Mouse (Mus musculus) sigmoid colon, adult 10 weeks (tissue): ENCODE results near the gene Gcnt3. TPM values are rescaled to one million over a fixed set of nuclear protein-coding genes. Genes with fewer than 3 reads are reported as not detected.

Experiments
- polyA plus RNA-seq: library from polyadenylated mRNA; stranded (reverse); fragments of 350-450 nt; fragmentation: Illumina TruSeq; extraction: RNeasy Lipid Tissue Mini Kit (QIAGEN cat#74804); gene quantifications from one replicate; pipeline ENCODE4 v1.2.3, GENCODE M21; 2014; ENCODE audit warnings: low read depth, low replicate concordance

Gcnt3 gene
- polyA plus RNA-seq, result 87.6 TPM

DNA sequence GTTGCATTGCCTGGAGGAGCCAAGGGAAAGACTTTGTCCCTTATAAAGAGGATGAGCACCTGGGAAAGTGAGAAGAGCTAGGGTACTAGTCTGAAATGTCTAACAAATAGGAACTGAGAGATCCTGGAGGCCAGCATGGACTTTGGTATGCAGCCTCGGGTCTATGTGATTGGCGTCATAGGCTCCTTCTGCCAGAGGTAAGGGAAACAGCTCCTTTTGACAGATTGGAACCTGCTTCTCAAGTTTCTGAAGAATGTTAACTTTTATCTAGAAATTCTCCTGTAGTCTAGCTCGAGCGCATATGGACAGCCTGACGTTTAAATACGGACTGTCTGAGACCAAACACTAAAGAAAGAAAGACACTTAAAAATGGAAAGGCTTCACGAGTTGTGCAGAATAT lies at the start of gene Gcnt3:
Gcnt3 (minus strand) TSS at position 101 of the 400 bp plus-strand sequence.

DNA sequence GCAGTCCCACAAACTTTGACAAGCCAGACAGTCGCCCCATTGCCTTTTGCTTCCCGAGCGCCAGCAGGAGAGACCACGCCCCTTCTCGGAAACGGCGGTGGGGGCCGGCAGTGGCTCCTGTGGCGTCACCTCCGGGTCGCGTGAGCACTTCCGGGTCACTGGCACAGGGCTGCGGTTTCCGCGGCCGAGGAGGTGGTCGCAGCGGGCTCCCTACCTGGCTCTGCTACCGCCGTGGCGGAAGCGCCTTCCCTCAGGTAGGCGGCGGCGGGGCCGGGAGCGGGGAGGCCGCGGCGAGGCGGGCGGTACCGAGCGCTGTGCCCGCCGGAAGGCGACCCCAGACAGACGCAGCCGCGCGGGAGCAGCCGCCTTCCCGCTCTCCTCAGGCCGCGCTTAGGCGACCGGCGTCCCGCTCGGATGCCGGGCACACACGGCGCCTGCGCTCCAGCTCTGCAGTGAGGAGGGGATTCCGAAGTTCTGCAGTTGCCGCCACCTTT lies 25.4 kb downstream of the Gcnt3 start, which contains the start of gene Gtf2a2:
Gtf2a2 (plus strand) TSS at position 143 of the 494 bp plus-strand sequence.

GRCm38 (mm10) chr9:69989303-69990121 lies 48.4 kb downstream of the Gcnt3 start, which contains the start of gene Bnip2:
Gene Bnip2 (plus strand): TSS chr9:69989466.

Other genes with a start within 250 kb of the Gcnt3 start
- 95.0 TPM for gene Bnip2, start 48.6 kb downstream of the Gcnt3 start, polyA plus RNA-seq
- 374 TPM for gene Gtf2a2, start 25.5 kb downstream of the Gcnt3 start, polyA plus RNA-seq
- gene Fam81a, start 104.5 kb upstream of the Gcnt3 start, polyA plus RNA-seq, result 0.69 TPM
- gene Myo1e, start 169.3 kb upstream of the Gcnt3 start, polyA plus RNA-seq, result 44.2 TPM